Mouse (Mus musculus): Measurements from ENCODE around the gene Vmp1.

- TF ChIP-seq ZNF384 (IDR thresholded peaks at IDR 0.05; ENCODE audit: low read depth, low read length): no peak
- no peak for TF ChIP-seq CHD2 (IDR thresholded peaks at IDR 0.05; ENCODE audit: low read depth, low read length)
- TF ChIP-seq ZC3H11A (IDR thresholded peaks at IDR 0.05; ENCODE audit: borderline replicate concordance, low read depth, low read length): no peak
- no peak for TF ChIP-seq MAFK (IDR thresholded peaks at IDR 0.05; ENCODE audit: insufficient read depth, low read depth, low read length)
Observed at GRCm38 (mm10) chr11:86558258-86558657, 125.4 kb downstream of the Vmp1 start.

Data from ES-E14 (cell line).